Mouse (Mus musculus): Measurements from ENCODE around the gene Npas2.

Gene Npas2

GRCm38 (mm10) chr1:39407108-39407507, 213.6 kb downstream of the Npas2 start:
- in situ Hi-C loops (cut with MseI, MboI), result loop anchor here in 1 of 2 experiments (10.0 kb wide), 1 partner anchor 118 kb away; no protein-coding TSS in a partner anchor

GRCm38 (mm10) chr1:39408123-39408522, 214.6 kb downstream of the Npas2 start:
- in situ Hi-C loops (cut with MseI, MboI), result loop anchor here in 1 of 2 experiments (10.0 kb wide), 1 partner anchor 117 kb away; no protein-coding TSS in a partner anchor

- in situ Hi-C loops (cut with MseI, MboI), result loop anchor here in 1 of 2 experiments (10.0 kb wide), 1 partner anchor 116 kb away; no protein-coding TSS in a partner anchor
Observed at GRCm38 (mm10) chr1:39408668-39409067, 215.1 kb downstream of the Npas2 start.

- in situ Hi-C loops (cut with MseI, MboI), result no loop called here
Observed at GRCm38 (mm10) chr1:39410085-39410821, 216.7 kb downstream of the Npas2 start.
